Mouse (Mus musculus) layer of hippocampus, postnatal 10 days (tissue): ENCODE measurements at regions not wholly inside any gene's neighbourhood (a gene's known extent, or its start where the extent isn't known, plus 50 kb on each side); places are given as distances from the start of the nearest gene placed in this dataset.
A peak's percentile ranks its signal among the peaks of the same experiment; 100 is the strongest.

Source experiments
- DNase-seq, 2 experiments: peaks; one replicate each; pipeline ENCODE4 v3.0.0; 2021; ENCODE audit warnings: low spot score in 2 of 2

- no peak for DNase-seq
Observed at GRCm38 (mm10) chr1:129219098-129219497, 54.0 kb upstream of the Thsd7b start.

- no peak for DNase-seq
Observed at GRCm38 (mm10) chr1:129208806-129209205, 64.3 kb upstream of the Thsd7b start.

GRCm38 (mm10) chr1:129208406-129208805, 64.7 kb upstream of the Thsd7b start:
- DNase-seq, result peak; percentile 19 to 20

- DNase-seq, result no peak
Observed at GRCm38 (mm10) chr1:129207674-129208073, 65.4 kb upstream of the Thsd7b start.

- no peak for DNase-seq
Observed at GRCm38 (mm10) chr1:129180174-129180759, 92.8 kb upstream of the Thsd7b start.

- peak in 1 of 2 experiments; percentile 20 for DNase-seq
Observed at GRCm38 (mm10) chr1:129169936-129170335, 103.2 kb upstream of the Thsd7b start.

- DNase-seq, result no peak
Observed at GRCm38 (mm10) chr1:129150643-129151042, 122.5 kb upstream of the Thsd7b start.

- DNase-seq, result no peak
Observed at GRCm38 (mm10) chr1:129148733-129149388, 124.2 kb upstream of the Thsd7b start.

GRCm38 (mm10) chr1:129146395-129147094, 126.6 kb upstream of the Thsd7b start:
- no peak for DNase-seq

GRCm38 (mm10) chr1:129138783-129139182, 134.3 kb upstream of the Thsd7b start:
- no peak for DNase-seq

GRCm38 (mm10) chr1:129106961-129107557, 166.0 kb upstream of the Thsd7b start:
- DNase-seq, result no peak

GRCm38 (mm10) chr1:129100997-129101396, 172.1 kb upstream of the Thsd7b start:
- DNase-seq, result no peak

- DNase-seq, result no peak
Observed at GRCm38 (mm10) chr1:129078274-129078673, 194.8 kb upstream of the Thsd7b start.

GRCm38 (mm10) chr1:129057182-129057581, 215.9 kb upstream of the Thsd7b start:
- DNase-seq, result no peak

GRCm38 (mm10) chr1:129055252-129055651, 217.8 kb upstream of the Thsd7b start:
- no peak for DNase-seq

GRCm38 (mm10) chr1:129033707-129034106, 239.4 kb upstream of the Thsd7b start:
- no peak for DNase-seq

- no peak for DNase-seq
Observed at GRCm38 (mm10) chr1:129005899-129006298, 267.2 kb upstream of the Thsd7b start.

- no peak for DNase-seq
Observed at GRCm38 (mm10) chr1:129002286-129002685, 270.8 kb upstream of the Thsd7b start.

GRCm38 (mm10) chr1:129001766-129002165, 271.3 kb upstream of the Thsd7b start:
- DNase-seq, result no peak

- DNase-seq, result no peak
Observed at GRCm38 (mm10) chr1:128999741-129000517, 273.2 kb upstream of the Thsd7b start.

- no peak for DNase-seq
Observed at GRCm38 (mm10) chr1:128994655-128995054, 278.4 kb upstream of the Thsd7b start.
